Comparison of ENCODE assay signal across 2 mouse cellular contexts in genomic region chr5:99959236-99959936, GRCm38 (mm10).
TF ChIP-seq lines count a peak whose summit lies in the region.

No protein-coding gene starts in this region.

TF ChIP-seq in CH12.LX, 34 proteins besides CTCF, POLR2A, EP300 and RAD21:
- TF ChIP-seq NELFE (IDR thresholded peaks at IDR 0.05; ENCODE audit: low read depth, low read length) (no peak), BHLHE40 (IDR thresholded peaks at IDR 0.05; ENCODE audit: low read depth, low read length) (no peak), PAX5 (IDR thresholded peaks at IDR 0.05; ENCODE audit: low read length) (no peak), SIN3A (IDR thresholded peaks at IDR 0.05; ENCODE audit: low read length) (no peak), TCF12 (IDR thresholded peaks at IDR 0.05; ENCODE audit: low read depth, low read length) (no peak), MEF2A (IDR thresholded peaks at IDR 0.05; ENCODE audit: borderline replicate concordance, low read depth, low read length) (no peak), MXI1 (IDR thresholded peaks at IDR 0.05; ENCODE audit: low read depth, low read length) (no peak), MAZ (IDR thresholded peaks at IDR 0.05; ENCODE audit: low read depth, low read length) (no peak), ELF1 (IDR thresholded peaks at IDR 0.05; ENCODE audit: low read depth, low read length) (no peak), NRF1 (IDR thresholded peaks at IDR 0.05; ENCODE audit: low read depth, low read length) (no peak), RCOR1 (conservative IDR thresholded peaks at IDR 0.05; ENCODE audit: low read depth, low read length) (no peak), ZKSCAN1 (IDR thresholded peaks at IDR 0.05; ENCODE audit: borderline replicate concordance, low read depth, low read length) (no peak), HCFC1 (IDR thresholded peaks at IDR 0.05; ENCODE audit: low read depth, low read length) (no peak), ZC3H11A (IDR thresholded peaks at IDR 0.05; ENCODE audit: low read depth, low read length) (no peak)

TF ChIP-seq in MEL, 35 proteins besides CTCF, POLR2A, EP300 and RAD21:
- TF ChIP-seq POLR2AphosphoS2 (IDR thresholded peaks at IDR 0.05; ENCODE audit: low read length) (peak; percentile 37), MAZ (IDR thresholded peaks at IDR 0.05; ENCODE audit: low read depth, low read length) (no peak)
